Mouse (Mus musculus): Measurements from ENCODE around the gene Nfx1.

Nfx1 gene

GRCm38 (mm10) chr4:40975678-40976077 lies 5.0 kb downstream of the Nfx1 start:
- no peak for DNase-seq (ENCODE audit: low read depth, low spot score)

- DNase-seq (ENCODE audit: low read depth, low spot score): no peak
Measured at GRCm38 (mm10) chr4:40976651-40977050, 5.9 kb downstream of the Nfx1 start.

- DNase-seq (ENCODE audit: low read depth, low spot score): no peak
Measured at GRCm38 (mm10) chr4:40979430-40979829, 8.7 kb downstream of the Nfx1 start.

DNA sequence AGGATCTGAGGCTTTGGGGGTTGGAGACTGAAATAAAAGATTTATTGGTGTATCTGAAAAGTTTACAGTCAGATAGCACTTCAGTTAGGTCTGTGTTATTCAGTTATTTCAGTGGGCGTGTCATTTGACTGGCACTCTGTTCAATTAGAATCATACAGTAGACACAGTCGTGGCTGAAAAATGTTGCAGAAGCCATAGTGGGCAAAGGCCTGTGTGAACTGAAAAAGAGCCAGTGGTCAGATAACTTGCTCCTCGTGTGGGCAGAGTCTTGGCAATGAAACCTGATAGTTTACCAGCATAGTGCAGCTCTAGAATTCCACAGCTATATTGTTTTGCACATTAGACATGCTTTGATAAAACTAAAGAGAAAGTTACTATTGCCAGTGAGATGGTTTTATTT lies 11.8 kb downstream of the Nfx1 start:
- no peak for DNase-seq (ENCODE audit: low read depth, low spot score)

- DNase-seq (ENCODE audit: low read depth, low spot score): no peak
Measured at GRCm38 (mm10) chr4:40983686-40984085, 13.0 kb downstream of the Nfx1 start.

- no peak for DNase-seq (ENCODE audit: low read depth, low spot score)
Measured at GRCm38 (mm10) chr4:40989633-40990032, 18.9 kb downstream of the Nfx1 start.

DNA sequence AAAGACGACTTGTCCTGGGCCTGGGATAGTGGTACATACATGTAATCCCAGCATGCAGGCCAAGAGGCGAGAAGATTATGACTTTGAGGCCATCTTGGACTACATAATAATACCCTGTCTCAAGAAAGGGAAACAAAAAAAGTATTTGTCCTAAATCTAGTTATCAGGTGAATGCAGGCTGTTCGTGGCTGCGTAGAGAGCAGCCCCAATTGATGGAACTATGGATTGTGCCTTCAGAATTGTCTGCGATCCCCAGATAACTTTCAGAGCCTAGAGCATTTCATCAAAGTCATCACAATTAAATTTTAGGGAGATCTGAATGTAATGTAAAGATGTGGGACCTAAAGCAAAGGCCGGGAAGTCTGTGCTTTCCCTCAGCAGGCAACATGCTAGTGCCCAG lies 25.6 kb downstream of the Nfx1 start:
- no peak for DNase-seq (ENCODE audit: low read depth, low spot score)

- no peak for DNase-seq (ENCODE audit: low read depth, low spot score)
Measured at GRCm38 (mm10) chr4:40997916-40998315, 27.2 kb downstream of the Nfx1 start.

GRCm38 (mm10) chr4:41000271-41000670 lies 29.6 kb downstream of the Nfx1 start:
- no peak for DNase-seq (ENCODE audit: low read depth, low spot score)

DNA sequence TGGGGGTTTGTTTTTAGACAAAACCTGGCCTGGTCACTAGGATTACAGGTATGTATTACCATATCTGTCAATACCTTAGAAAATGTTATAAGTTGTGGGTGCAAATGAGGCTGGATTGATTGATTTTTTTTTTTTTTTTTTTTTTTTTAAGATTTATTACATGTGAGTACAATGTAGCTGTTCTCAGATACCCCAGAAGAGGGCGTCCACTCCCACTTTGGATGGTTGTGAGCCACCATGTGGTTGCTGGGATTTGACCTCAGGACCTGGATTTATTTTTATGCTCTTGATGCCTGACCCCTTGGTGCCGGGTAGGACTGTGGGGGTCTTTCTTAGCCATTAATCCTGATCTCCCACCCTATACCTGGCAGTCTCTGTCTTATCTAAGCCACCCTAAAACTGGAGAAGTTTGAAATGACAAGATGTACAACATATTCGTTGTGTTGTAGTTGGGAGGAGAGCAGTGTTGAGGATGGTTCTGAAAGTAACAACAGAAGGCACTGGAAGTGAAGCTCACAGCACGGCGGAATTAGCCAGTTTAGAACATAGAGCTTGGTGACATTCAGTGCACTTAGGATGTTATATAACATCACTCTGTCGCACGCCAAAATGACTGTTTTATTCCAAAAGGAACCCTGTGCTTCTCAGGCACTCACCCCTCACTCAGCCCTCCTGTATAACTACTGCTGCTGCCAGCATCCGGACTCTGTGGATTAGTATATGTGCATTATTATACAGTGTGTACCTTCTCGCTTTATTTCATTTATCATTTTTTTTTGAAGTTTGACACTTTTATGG lies 30.3 kb downstream of the Nfx1 start:
- peak; percentile 29 for DNase-seq (ENCODE audit: low read depth, low spot score)

DNA sequence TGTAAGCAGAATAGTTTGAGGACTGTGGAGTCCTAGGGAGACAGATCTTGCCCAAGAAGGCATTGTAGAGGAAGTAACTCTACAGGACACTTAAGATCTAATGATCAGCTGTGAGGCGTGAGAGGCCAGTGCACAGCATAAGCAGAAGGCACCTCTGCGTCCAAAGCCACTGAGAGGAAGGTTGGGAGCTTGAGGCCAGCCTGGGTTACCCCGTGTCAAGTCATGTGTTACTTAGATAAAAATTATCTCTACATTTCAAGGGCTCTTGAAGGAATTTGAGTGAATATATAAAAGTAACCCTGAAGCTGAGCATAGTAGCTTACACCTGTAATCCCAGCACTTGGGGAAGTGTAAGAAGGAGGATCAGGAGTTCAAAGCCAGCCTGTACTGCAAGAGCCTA lies 42.6 kb downstream of the Nfx1 start:
- no peak for DNase-seq (ENCODE audit: low read depth, low spot score)

GRCm38 (mm10) chr4:41015798-41016197 lies 45.1 kb downstream of the Nfx1 start:
- no peak for DNase-seq (ENCODE audit: low read depth, low spot score)

- DNase-seq (ENCODE audit: low read depth, low spot score): no peak
Measured at GRCm38 (mm10) chr4:41021094-41021493, 50.4 kb downstream of the Nfx1 start.

- peak; percentile 29 for DNase-seq (ENCODE audit: low read depth, low spot score)
Measured at GRCm38 (mm10) chr4:41026086-41026787, 55.5 kb downstream of the Nfx1 start.

GRCm38 (mm10) chr4:41027872-41028271 lies 57.2 kb downstream of the Nfx1 start:
- no peak for DNase-seq (ENCODE audit: low read depth, low spot score)

- DNase-seq (ENCODE audit: low read depth, low spot score): peak; percentile 21
Measured at GRCm38 (mm10) chr4:41028272-41028671, 57.6 kb downstream of the Nfx1 start.

GRCm38 (mm10) chr4:41029372-41029771 lies 58.7 kb downstream of the Nfx1 start:
- DNase-seq (ENCODE audit: low read depth, low spot score): peak; percentile 92

- no peak for DNase-seq (ENCODE audit: low read depth, low spot score)
Measured at GRCm38 (mm10) chr4:41031242-41031641, 60.5 kb downstream of the Nfx1 start.

- no peak for DNase-seq (ENCODE audit: low read depth, low spot score)
Measured at GRCm38 (mm10) chr4:41037942-41038341, 67.2 kb downstream of the Nfx1 start.

- no peak for DNase-seq (ENCODE audit: low read depth, low spot score)
Measured at GRCm38 (mm10) chr4:41040983-41041382, 70.3 kb downstream of the Nfx1 start.

DNA sequence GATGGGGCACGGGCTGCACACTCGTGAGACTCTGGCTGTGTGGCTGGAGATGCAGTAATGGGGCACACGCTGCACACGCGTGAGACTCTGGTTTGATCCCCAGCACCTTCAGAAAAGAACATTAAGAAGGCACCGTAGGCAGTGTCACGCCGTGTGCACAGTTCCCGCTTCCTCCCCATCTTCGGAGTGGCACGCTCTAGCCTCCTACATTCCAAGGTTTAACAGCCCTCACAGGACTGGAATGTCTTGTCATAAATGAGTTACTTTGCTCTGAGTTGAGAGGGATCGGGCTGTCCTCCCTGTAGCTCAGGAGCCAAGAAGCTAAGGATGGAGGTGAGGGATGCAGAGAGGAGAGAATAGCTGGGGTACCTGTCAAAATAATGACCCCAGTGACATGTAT lies 72.2 kb downstream of the Nfx1 start:
- no peak for DNase-seq (ENCODE audit: low read depth, low spot score)

- no peak for DNase-seq (ENCODE audit: low read depth, low spot score)
Measured at GRCm38 (mm10) chr4:41043961-41044360, 73.3 kb downstream of the Nfx1 start.

GRCm38 (mm10) chr4:41045288-41045687 lies 74.6 kb downstream of the Nfx1 start:
- DNase-seq (ENCODE audit: low read depth, low spot score): no peak

All from brain, adult 2 months (tissue).